Mouse (Mus musculus): ENCODE results near the gene Mdc1. TPM values are rescaled to one million over a fixed set of nuclear protein-coding genes. Genes with fewer than 3 reads are reported as not detected.
A peak's percentile ranks its signal among the peaks of the same experiment; 100 is the strongest.

Mdc1 gene
- polyA plus RNA-seq (2016; fragmentation: Nextera tagmentation; extraction: Ambion mirVana) = 21.6 and 25.0 TPM in 2 replicates

DNA sequence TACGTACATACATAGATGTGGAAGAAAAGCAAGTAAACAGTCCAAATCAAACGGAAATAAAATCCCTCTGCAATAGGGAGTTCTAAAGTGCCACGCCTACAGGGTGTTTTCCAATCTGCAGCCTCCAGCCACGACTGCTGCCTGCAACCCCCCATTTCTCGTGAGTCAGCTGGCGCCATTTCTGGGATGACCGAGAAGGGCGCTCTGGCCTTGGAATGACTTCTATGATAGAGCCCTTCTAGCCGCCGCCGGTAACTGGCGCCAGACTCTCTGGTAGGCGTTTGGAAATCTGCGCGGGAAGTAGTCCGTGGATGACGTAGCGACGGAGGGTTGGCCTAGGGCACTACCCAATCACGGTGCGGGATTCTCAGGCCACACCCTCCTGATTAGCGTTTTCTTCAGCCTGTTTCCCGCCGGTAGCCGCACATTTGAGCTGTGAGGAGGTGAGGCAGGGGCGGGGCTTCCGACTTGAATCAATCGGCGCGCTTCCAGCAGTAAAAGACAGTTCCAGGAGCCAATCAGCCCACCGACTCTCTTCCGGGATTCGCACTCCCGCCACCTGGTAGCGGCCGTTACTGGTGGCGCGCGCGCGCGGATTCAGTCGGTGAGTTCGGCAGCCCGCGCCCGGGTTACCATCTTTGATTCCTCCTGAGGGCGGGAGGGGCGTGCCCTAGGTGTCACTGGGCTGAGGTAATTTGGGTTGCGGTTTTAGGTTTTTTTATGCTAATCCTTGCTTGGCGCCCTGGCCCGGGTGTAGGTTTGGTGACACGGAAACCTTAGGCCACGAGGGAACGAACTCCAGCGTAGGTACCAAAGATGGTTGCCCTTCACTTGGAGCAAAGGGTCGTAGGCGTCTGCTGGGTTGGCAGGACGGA is at the start of gene Mdc1:
Mdc1 (plus strand) TSS at position 440 of the 875 bp plus-strand sequence.
- Histone ChIP-seq H3K27ac (ENCODE audit: poor library complexity, severe bottlenecking) (peak within 1 kb of the TSS; percentile 78), H3K27me3 (replicated peaks) (no peaks in the 10 kb centered on the region), H3K4me3 (peak within 1 kb of the TSS; percentile 54), H3K9ac (peak within 1 kb of the TSS; percentile 67), H3K36me3 (peaks cover 27% of the 10 kb centered on the region), H3K9me3 (replicated peaks) (no peaks in the 10 kb centered on the region), H3K4me1 (replicated peaks) (peaks cover 18% of the 10 kb centered on the region), H3K4me2 (peak within 1 kb of the TSS; percentile 78)
- peak; percentile 90 for ATAC-seq (ENCODE audit: insufficient number of reproducible peaks, low FRiP score)
- under 1% methylated on average over 59 of the region's 59 CpGs for WGBS

DNA sequence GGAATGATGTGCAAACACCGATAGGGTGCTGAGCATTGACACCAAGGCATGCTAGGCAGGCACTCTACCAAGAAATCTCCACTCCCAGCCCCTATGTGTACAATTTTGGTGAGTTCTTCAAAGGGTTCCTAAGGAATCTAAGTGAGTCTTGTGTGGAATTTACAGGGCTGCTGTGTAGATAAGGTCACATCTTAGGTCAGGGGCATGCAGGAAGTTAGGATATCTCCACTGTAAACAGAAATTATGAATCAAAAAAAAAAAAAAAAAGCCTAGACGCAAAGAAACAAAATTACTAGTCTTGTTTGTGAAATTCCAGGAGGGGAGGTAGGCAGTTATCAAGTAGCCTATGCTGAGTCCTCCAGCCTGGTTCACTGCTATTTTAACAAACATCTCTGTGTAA is 48.5 kb upstream of the Mdc1 start:
- Histone ChIP-seq H3K27ac (ENCODE audit: poor library complexity, severe bottlenecking) (no peak overlapping the region), H3K27me3 (replicated peaks) (no peaks in the 10 kb centered on the region), H3K4me3 (no peak overlapping the region), H3K4me1 (replicated peaks) (no peaks in the 10 kb centered on the region), H3K9ac (no peak overlapping the region), H3K4me2 (no peak overlapping the region), H3K9me3 (replicated peaks) (no peaks in the 10 kb centered on the region), H3K36me3 (no peaks in the 10 kb centered on the region)
- ATAC-seq (ENCODE audit: insufficient number of reproducible peaks, low FRiP score) = no peak
- 64% methylated on average over 2 of the region's 2 CpGs for WGBS

DNA sequence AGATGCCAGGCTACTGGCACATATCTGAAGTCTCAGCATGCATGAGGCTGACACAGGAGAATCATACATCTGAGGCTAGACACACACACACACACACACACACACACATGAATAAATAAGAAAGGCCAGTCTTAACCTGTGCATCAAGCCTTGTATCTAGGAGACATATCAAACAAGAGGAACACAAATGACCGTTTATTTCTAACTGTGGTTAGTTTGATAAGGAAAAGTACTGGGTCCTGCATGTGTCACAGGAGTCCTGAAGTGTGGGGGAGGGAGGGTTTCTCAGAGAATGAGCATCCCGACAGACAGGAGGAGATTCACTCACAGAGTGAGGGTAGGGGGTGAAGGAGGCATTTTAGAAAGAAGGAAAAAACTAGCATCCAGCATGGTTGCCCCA is 46.2 kb upstream of the Mdc1 start:
- no peak overlapping the region for H3K4me3 ChIP-seq
- ATAC-seq (ENCODE audit: insufficient number of reproducible peaks, low FRiP score) = no peak
- no peak overlapping the region for H3K27ac ChIP-seq (ENCODE audit: poor library complexity, severe bottlenecking)
- no peaks in the 10 kb centered on the region for H3K36me3 ChIP-seq
- no peak overlapping the region for H3K4me2 ChIP-seq
- H3K4me1 ChIP-seq (replicated peaks) = no peaks in the 10 kb centered on the region
- no peak overlapping the region for H3K9ac ChIP-seq
- H3K9me3 ChIP-seq (replicated peaks) = no peaks in the 10 kb centered on the region; the same call in 1 of the 2 replicates
- no peaks in the 10 kb centered on the region for H3K27me3 ChIP-seq (replicated peaks)
- 27% methylated on average over 2 of the region's 2 CpGs for WGBS

DNA sequence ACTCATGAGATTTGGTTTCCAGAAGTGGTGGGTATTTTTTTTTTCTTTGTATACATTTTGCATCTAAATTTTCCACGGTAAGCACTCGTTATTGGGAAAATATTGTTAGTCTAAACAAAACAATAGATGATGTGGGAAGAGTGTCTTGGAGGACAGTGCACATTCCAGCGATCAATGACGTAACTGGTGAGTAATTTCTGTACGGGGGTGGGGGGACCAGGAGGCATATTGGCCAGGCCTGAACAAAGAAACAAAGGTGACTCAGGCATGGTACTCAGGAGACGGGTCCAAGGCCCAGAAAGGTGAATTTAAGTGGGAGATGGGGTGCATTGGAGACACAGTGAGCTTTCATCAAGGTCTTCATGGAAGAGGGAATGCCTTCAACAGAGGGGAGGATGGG is 45.7 kb upstream of the Mdc1 start:
- H3K4me3 ChIP-seq = no peak overlapping the region
- no peaks in the 10 kb centered on the region for H3K27me3 ChIP-seq (replicated peaks)
- no peaks in the 10 kb centered on the region; the same call in 1 of the 2 replicates for H3K9me3 ChIP-seq (replicated peaks)
- WGBS = 76% methylated on average over 6 of the region's 6 CpGs
- H3K9ac ChIP-seq = no peak overlapping the region
- no peak for ATAC-seq (ENCODE audit: insufficient number of reproducible peaks, low FRiP score)
- no peak overlapping the region for H3K4me2 ChIP-seq
- H3K27ac ChIP-seq (ENCODE audit: poor library complexity, severe bottlenecking) = no peak overlapping the region
- H3K36me3 ChIP-seq = no peaks in the 10 kb centered on the region
- H3K4me1 ChIP-seq (replicated peaks) = no peaks in the 10 kb centered on the region

DNA sequence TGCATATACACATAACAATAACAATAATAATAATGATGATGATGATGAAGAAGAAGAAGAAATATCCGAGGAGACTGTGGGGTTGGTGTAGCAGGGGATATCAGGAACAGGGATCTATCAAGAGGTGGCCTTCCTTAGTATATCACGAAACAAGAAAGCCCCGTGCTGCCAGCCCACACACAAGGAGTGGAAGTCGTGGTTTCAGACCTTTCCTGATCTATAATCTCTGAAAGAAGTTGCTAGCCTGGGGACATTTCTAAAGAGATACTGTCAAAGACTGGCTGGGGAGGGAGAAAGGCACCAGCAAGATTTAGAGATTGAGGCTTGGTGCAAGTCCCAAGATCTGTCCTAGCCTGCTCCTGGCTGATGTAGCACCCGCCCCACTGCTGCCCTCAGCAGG is 44.5 kb upstream of the Mdc1 start:
- WGBS = 62% methylated on average over 5 of the region's 5 CpGs
- no peak for ATAC-seq (ENCODE audit: insufficient number of reproducible peaks, low FRiP score)

DNA sequence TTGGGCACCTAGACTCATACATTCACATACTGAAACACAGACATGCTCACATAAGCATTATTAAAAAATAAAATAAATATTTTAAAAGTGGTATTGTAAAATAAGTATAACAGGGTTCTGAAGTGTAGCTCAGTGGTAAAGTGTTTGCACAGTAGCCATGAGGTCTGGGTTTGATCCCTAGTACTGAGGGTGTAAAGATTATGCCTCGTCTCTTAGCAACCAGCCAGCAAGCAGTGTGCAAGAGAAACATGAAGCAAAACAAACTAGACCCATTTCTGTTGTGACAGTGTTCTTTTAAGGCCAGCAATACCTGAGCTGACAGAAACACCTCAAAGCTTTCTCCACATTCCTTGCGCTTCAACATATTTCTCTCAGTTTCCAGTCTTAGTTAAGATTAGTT is 40.4 kb upstream of the Mdc1 start:
- no peaks in the 10 kb centered on the region for H3K27me3 ChIP-seq (replicated peaks)
- H3K36me3 ChIP-seq = no peaks in the 10 kb centered on the region
- no peak overlapping the region for H3K9ac ChIP-seq
- H3K4me1 ChIP-seq (replicated peaks) = peaks cover 12% of the 10 kb centered on the region
- ATAC-seq (ENCODE audit: insufficient number of reproducible peaks, low FRiP score) = no peak
- WGBS = 78% methylated on average over 2 of the region's 2 CpGs
- no peak overlapping the region for H3K27ac ChIP-seq (ENCODE audit: poor library complexity, severe bottlenecking)
- no peak overlapping the region for H3K4me3 ChIP-seq
- H3K9me3 ChIP-seq (replicated peaks) = no peaks in the 10 kb centered on the region; the same call in 1 of the 2 replicates
- H3K4me2 ChIP-seq = no peak overlapping the region

More for the DNA sequence above, 44.5 kb upstream of the Mdc1 start:
- Histone ChIP-seq H3K4me2 (no peak overlapping the region), H3K27me3 (replicated peaks) (no peaks in the 10 kb centered on the region), H3K36me3 (no peaks in the 10 kb centered on the region), H3K27ac (ENCODE audit: poor library complexity, severe bottlenecking) (no peak overlapping the region), H3K9me3 (replicated peaks) (no peaks in the 10 kb centered on the region; the same call in 1 of the 2 replicates), H3K4me1 (replicated peaks) (no peaks in the 10 kb centered on the region), H3K9ac (no peak overlapping the region), H3K4me3 (no peak overlapping the region)

DNA sequence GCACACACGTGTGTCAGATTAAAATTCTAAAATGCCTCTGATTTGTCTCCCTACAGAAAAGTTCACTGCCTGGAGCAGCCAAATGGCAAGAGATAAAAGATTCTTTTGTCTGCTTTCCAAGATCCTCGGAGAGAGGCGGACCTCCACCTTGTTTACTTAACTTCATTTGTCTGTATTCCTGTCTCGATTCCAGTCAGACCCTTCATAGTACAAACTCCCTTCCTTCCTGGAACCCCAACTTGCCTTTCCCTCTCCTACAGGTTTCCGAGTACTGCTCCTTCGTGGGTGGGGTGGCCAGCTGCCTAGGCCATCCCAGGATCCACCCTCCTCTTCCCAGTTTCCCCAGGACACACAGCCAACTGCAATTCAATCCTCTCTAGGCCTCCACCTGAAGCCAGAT is 38.3 kb upstream of the Mdc1 start:
- 53% methylated on average over 6 of the region's 6 CpGs for WGBS
- ATAC-seq (ENCODE audit: insufficient number of reproducible peaks, low FRiP score) = no peak

DNA sequence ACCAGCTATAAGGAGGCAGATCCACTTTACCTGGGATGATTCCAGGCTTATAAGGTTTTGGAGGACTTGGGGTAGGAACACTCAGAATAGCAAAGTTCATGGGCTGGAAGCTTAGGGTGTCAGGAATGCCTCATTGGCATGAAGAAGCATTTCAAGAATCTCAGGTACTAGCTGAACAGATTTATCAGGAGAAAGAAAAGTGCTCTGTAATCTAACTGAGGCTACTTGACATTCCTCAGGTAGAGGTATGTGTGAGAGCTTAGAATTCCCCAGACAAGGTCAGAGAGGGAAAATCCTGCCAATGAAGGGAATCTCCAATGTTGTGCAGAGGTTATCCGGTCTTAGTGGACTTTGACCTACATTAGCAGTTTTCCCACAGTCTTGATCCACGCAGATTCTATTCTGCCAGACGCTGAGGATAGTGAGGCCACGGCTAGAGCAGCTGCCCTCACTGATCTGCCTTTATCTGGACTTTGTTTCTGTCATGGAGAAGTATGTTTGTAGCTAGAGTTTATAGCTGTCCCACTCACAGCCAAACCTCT is 37.4 kb upstream of the Mdc1 start:
- Histone ChIP-seq H3K27me3 (replicated peaks) (no peaks in the 10 kb centered on the region), H3K4me2 (no peak overlapping the region), H3K9me3 (replicated peaks) (no peaks in the 10 kb centered on the region), H3K4me3 (no peak overlapping the region), H3K9ac (no peak overlapping the region), H3K4me1 (replicated peaks) (peaks cover 12% of the 10 kb centered on the region), H3K27ac (ENCODE audit: poor library complexity, severe bottlenecking) (peak overlapping the region; percentile 20; the same call in 1 of the 2 replicates), H3K36me3 (no peaks in the 10 kb centered on the region)
- no peak for ATAC-seq (ENCODE audit: insufficient number of reproducible peaks, low FRiP score)
- 32% methylated on average over 4 of the region's 4 CpGs for WGBS

More for the DNA sequence above, 38.3 kb upstream of the Mdc1 start:
- Histone ChIP-seq H3K4me3 (no peak overlapping the region), H3K4me1 (replicated peaks) (peaks cover 12% of the 10 kb centered on the region), H3K27ac (ENCODE audit: poor library complexity, severe bottlenecking) (no peak overlapping the region), H3K36me3 (no peaks in the 10 kb centered on the region), H3K4me2 (no peak overlapping the region), H3K9ac (no peak overlapping the region), H3K9me3 (replicated peaks) (no peaks in the 10 kb centered on the region; the same call in 1 of the 2 replicates), H3K27me3 (replicated peaks) (no peaks in the 10 kb centered on the region)

DNA sequence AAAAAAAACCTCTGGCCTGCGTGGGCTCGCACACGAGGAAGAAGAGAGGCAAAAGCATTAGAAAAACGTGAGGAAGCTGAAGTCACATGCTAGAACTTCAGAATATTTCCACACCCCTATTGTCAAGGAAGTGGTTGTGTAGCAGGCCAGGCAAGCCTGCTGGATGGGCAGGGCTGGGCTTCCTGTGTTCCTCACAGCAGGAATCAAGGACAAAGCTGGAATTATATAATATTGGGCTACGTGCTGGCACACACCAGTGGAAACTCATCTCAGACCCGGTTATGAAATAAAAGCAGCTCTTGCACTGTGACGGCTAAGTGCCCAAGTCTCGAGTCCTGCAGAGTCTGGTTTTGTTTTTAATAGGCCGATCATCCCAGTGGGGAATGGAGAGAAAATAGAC is 33.2 kb upstream of the Mdc1 start:
- no peak for ATAC-seq (ENCODE audit: insufficient number of reproducible peaks, low FRiP score)
- WGBS = 72% methylated on average over 9 of the region's 9 CpGs
- peak overlapping the region; percentile 26; the same call in 1 of the 2 replicates for H3K27ac ChIP-seq (ENCODE audit: poor library complexity, severe bottlenecking)

DNA sequence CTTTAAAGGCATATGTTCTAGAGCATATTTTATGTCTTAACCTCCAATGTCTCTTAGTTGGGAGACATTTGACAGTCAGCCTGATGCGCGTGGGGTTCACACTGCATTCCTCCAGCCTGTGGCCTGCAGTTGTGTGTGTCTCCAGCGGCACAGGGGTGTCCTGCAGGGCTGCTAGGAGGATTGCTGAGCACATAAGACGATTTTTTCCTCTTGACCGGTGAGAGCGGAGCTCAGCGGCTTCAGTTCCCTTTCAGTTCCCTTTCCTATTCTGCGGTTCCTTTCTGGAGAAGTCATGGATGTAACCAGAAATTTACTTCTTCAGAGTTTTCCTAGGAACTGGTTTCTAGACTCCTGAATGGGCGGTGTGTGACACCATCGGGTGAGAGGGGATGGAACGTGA is 31.9 kb upstream of the Mdc1 start:
- no peak for ATAC-seq (ENCODE audit: insufficient number of reproducible peaks, low FRiP score)
- Histone ChIP-seq H3K27ac (ENCODE audit: poor library complexity, severe bottlenecking) (no peak overlapping the region), H3K9ac (no peak overlapping the region), H3K27me3 (replicated peaks) (no peaks in the 10 kb centered on the region), H3K9me3 (replicated peaks) (no peaks in the 10 kb centered on the region), H3K4me3 (no peak overlapping the region), H3K4me1 (replicated peaks) (peaks cover 33% of the 10 kb centered on the region), H3K4me2 (no peak overlapping the region), H3K36me3 (no peaks in the 10 kb centered on the region)
- 80% methylated on average over 11 of the region's 11 CpGs for WGBS

More for the DNA sequence above, 33.2 kb upstream of the Mdc1 start:
- H3K4me2 ChIP-seq = no peak overlapping the region
- no peak overlapping the region for H3K4me3 ChIP-seq
- no peaks in the 10 kb centered on the region for H3K36me3 ChIP-seq
- H3K9ac ChIP-seq = no peak overlapping the region
- H3K27me3 ChIP-seq (replicated peaks) = no peaks in the 10 kb centered on the region
- H3K4me1 ChIP-seq (replicated peaks) = peaks cover 33% of the 10 kb centered on the region
- no peaks in the 10 kb centered on the region for H3K9me3 ChIP-seq (replicated peaks)

DNA sequence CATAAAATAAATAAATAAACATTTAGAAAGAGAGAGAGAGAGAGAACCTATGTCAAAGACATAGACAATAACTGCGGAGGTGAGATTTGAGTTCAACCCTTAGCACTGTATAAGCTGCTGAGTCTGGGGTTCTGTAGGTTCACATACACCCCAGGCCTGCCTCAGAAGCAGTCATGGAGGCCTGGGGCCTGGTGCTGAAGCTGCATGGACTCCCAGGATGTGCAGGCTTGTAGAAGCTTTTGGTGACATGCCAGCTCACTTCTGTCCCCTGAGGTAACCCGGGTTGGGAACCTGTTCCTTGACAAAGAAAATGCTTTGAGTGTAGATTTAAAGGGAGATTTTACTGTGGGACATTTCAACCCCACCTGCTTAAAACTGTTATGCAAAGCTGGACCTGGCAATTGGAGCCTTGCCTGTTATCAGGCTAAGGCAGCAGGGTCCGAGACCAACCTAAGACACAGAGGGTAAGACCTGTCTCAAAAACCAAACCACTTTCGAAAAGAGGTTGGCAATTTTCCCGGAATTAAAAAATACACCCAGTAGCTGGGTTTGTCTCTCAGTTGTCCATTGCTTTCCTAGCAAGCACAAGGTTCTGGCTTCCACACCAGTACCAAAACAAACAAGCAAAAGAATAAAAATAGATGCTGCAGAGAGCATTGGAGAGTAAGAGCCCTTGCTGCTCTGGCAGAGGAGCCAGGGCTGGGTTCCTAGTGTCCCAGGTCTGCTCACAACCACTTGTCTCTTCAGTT is 30.2 kb upstream of the Mdc1 start:
- Histone ChIP-seq H3K4me1 (replicated peaks) (peaks cover 49% of the 10 kb centered on the region), H3K9me3 (replicated peaks) (no peaks in the 10 kb centered on the region), H3K27ac (ENCODE audit: poor library complexity, severe bottlenecking) (0 out of 2 replicates have a peak overlapping the region, but pooled peaks have one; percentile 9), H3K27me3 (replicated peaks) (no peaks in the 10 kb centered on the region), H3K36me3 (no peaks in the 10 kb centered on the region), H3K9ac (no peak overlapping the region), H3K4me2 (no peak overlapping the region), H3K4me3 (no peak overlapping the region)
- 64% methylated on average over 5 of the region's 5 CpGs for WGBS
- ATAC-seq (ENCODE audit: insufficient number of reproducible peaks, low FRiP score) = no peak

Data from heart, embryonic 12.5 days (tissue).